Mouse (Mus musculus) adrenal gland, postnatal 36 days (tissue): ENCODE results near the gene Cdkn2aipnl. TPM values are rescaled to one million over a fixed set of nuclear protein-coding genes. Genes with fewer than 3 reads are reported as not detected.

ENCODE experiments used
- DNase-seq, 2 experiments: peaks; one replicate each; pipeline ENCODE4 v3.0.0; 2021; ENCODE audit warnings: mixed read lengths in 1 of 2
- total RNA-seq, 2 experiments: library from RNA; stranded (reverse); gene quantifications; 2 replicates each; pipeline ENCODE4 v1.2.3; 2021

Cdkn2aipnl gene
- total RNA-seq, 2 experiments from 2014 or later, result 17.8 to 18.2 TPM

DNA sequence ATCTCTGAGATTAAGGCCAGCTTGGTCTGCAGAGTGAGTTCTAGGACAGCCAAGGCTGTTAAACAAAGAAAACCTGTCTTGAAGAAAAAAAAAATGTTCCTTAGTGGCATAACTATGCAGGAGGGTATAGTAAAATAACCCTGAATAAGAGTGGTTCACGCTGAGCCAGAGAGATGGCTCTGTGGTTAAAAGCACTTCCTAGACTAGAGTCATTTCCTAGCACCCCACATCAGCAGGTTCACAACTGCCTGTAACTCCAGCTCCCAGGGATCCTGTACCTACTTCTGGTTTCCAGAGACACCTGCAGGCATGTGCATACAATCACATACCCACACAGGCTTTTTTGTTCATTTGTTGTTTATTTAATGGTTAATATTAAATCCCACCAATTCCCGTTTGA lies 38.1 kb downstream of the Cdkn2aipnl start:
- no peak for DNase-seq

DNA sequence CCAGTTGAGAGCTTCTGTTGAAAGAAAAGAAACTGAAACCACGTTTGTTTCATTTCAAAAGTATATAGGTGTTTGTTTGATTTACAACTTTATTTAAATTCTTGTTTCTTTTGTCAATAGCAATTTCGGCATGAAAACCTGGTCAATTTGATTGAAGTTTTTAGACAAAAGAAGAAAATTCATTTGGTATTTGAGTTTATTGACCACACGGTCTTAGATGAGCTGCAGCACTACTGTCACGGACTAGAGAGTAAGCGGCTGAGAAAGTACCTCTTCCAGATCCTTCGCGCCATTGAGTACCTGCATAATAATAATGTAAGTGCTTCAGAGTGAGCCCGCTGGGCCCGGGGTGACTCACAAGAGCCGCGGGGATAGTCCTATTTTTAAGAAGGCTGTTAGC lies 43.5 kb downstream of the Cdkn2aipnl start:
- no peak for DNase-seq

DNA sequence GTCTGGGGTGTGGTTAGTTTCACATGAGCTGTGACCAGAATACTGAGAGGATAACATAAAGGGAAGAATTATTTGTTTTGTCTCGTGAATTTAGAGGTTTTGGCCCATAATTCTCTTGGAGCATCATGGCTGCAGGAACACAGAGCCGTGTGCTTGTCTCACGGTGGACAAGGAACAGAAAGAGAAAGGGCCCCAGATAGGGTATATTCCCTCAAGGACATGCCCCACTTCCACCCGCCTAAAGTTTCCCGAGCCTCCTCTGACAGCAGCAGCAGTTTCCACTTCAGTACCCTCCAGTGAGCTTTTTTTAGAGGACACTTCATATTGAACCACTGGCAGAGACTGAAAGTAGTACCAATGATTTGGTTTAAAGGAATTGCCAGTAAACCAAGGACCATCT lies 44.1 kb downstream of the Cdkn2aipnl start:
- DNase-seq, result no peak

DNA sequence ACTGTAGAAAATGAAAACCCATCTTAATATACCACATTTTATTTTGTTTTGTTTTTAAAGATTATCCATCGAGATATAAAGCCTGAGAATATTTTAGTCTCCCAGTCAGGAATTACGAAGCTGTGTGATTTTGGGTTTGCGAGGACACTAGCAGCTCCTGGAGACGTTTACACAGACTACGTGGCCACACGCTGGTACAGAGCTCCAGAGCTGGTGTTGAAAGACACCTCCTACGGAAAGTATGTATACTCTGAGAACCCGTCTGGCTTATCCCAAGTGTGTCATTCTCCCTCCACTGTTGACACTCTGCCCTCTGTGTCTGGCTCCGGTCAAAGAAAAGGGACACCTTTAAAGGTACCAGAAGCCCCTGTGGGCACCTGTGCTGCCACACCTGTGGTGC lies 50.8 kb downstream of the Cdkn2aipnl start:
- no peak for DNase-seq

Other genes with a start within 250 kb of the Cdkn2aipnl start
- gene Sec24a, start 204.0 kb upstream of the Cdkn2aipnl start, total RNA-seq, result 10 to 100 TPM; 33.9 to 34.9 TPM
- 100 to 1,000 TPM in 1 of 2 experiments, 10 to 100 TPM in 1; 95.5 to 112 TPM for gene Sar1b, start 204.0 kb upstream of the Cdkn2aipnl start, total RNA-seq
- gene Jade2, start 110.0 kb upstream of the Cdkn2aipnl start, total RNA-seq, result 10 to 100 TPM; 17.8 to 18.3 TPM
- gene Ube2b, start 33.1 kb downstream of the Cdkn2aipnl start, total RNA-seq, result 100 to 1,000 TPM; 145 to 160 TPM
- 1 to 10 TPM; 3.3 to 4.8 TPM for gene Cdkl3, start 36.6 kb downstream of the Cdkn2aipnl start, total RNA-seq
- 10 to 100 TPM; 78.0 to 84.2 TPM for gene Ppp2ca, start 131.0 kb downstream of the Cdkn2aipnl start, total RNA-seq
- not detected for gene Olfr1373, start 177.9 kb downstream of the Cdkn2aipnl start, total RNA-seq
- not detected for gene Olfr1371, start 246.3 kb downstream of the Cdkn2aipnl start, total RNA-seq